Comparison of ENCODE assay signal across 21 mouse cellular contexts in the genomic region with DNA sequence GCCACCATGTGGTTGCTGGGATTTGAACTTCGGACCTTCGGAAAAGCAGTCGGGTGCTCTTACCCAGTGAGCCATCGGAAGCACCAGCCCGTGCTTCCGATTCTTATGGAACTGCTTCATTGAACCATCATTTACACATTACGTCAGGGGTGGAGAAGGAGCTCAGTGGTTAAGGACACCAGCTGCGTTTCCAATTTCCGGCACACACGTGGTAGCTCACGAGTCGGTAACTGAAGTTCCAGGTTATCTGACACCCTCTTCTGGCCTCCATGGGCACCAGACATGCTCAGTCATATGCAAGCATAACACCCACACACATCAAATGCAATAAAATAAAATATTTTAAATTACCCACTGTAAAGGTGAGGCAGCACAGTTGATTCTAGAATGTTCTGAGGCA. TPM values are rescaled to one million over a fixed set of nuclear protein-coding genes. Genes with fewer than 3 reads are reported as not detected.
DNase-seq lines count a peak whose midpoint lies in the region; ATAC-seq and TF ChIP-seq lines count a peak whose summit lies in the region.
"Had no signal": no experiment of that assay in that cellular context is flagged by ENCODE, and none has a peak within 500 bp of the region (broad histone marks: within the 10 kb centered on the region; RNA-seq: fewer than 3 reads in every experiment).

No protein-coding gene starts in this region.

- no peaks in the 10 kb centered on the region for H3K36me3 ChIP-seq in liver, postnatal 0 days (replicated peaks; ENCODE audit: insufficient read depth, low read length)
- H3K36me3 ChIP-seq in liver, embryonic 12.5 days, result no peaks in the 10 kb centered on the region
- no peaks in the 10 kb centered on the region for H3K36me3 ChIP-seq in kidney, adult 2 months (ENCODE audit: control insufficient read depth, insufficient read depth, low read length)
- no peaks in the 10 kb centered on the region for H3K36me3 ChIP-seq in hindbrain, embryonic 12.5 days
- H3K36me3 ChIP-seq: embryonic facial prominence, embryonic 10.5 days; embryonic facial prominence, embryonic 13.5 days; forebrain, embryonic 12.5 days; G1E; hindbrain, embryonic 10.5 days had no signal

- no peak for TF ChIP-seq EP300 in liver, postnatal 0 days (IDR thresholded peaks at IDR 0.05; ENCODE audit: low read depth)

- no peaks in the 10 kb centered on the region for H3K9me3 ChIP-seq in liver, postnatal 0 days (ENCODE audit: low read length)
- no peaks in the 10 kb centered on the region for H3K9me3 ChIP-seq in liver, embryonic 12.5 days (replicated peaks)
- no peaks in the 10 kb centered on the region for H3K9me3 ChIP-seq in hindbrain, embryonic 12.5 days (replicated peaks)
- H3K9me3 ChIP-seq: embryonic facial prominence, embryonic 10.5 days; embryonic facial prominence, embryonic 13.5 days; forebrain, embryonic 12.5 days; G1E; hindbrain, embryonic 10.5 days had no signal

- no peak overlapping the region for H3K9ac ChIP-seq in liver, postnatal 0 days (replicated peaks)
- H3K9ac ChIP-seq in liver, embryonic 12.5 days, result no peak overlapping the region
- H3K9ac ChIP-seq in hindbrain, embryonic 12.5 days, result no peak overlapping the region
- H3K9ac ChIP-seq: forebrain, embryonic 12.5 days; hindbrain, embryonic 14.5 days had no signal

- 0 out of 2 replicates have a peak overlapping the region, but pooled peaks have one; percentile 68 for H3K27ac ChIP-seq in liver, postnatal 0 days (ENCODE audit: low read depth)
- no peak overlapping the region for H3K27ac ChIP-seq in liver, embryonic 12.5 days
- peak overlapping the region; percentile 15; the same call in 1 of the 2 replicates for H3K27ac ChIP-seq in brown adipose tissue, adult 24 weeks (replicated peaks; ENCODE audit: low read depth, low read length)
- no peak overlapping the region for H3K27ac ChIP-seq in kidney, adult 2 months (ENCODE audit: insufficient read depth, low read depth, low read length)
- no peak overlapping the region for H3K27ac ChIP-seq in hindbrain, embryonic 12.5 days
- H3K27ac ChIP-seq: embryonic facial prominence, embryonic 13.5 days; forebrain, embryonic 12.5 days; hindbrain, embryonic 14.5 days had no signal

- H3K27me3 ChIP-seq in liver, postnatal 0 days (ENCODE audit: insufficient read depth, low read length), result no peaks in the 10 kb centered on the region
- no peaks in the 10 kb centered on the region for H3K27me3 ChIP-seq in liver, embryonic 12.5 days (replicated peaks)
- no peaks in the 10 kb centered on the region for H3K27me3 ChIP-seq in kidney, adult 2 months (replicated peaks; ENCODE audit: control insufficient read depth, insufficient read depth, low read length)
- no peaks in the 10 kb centered on the region for H3K27me3 ChIP-seq in hindbrain, embryonic 12.5 days
- H3K27me3 ChIP-seq: CH12.LX; embryonic facial prominence, embryonic 13.5 days; forebrain, embryonic 12.5 days; Patski had no signal

- no peak for TF ChIP-seq CTCF in liver, postnatal 0 days (IDR thresholded peaks at IDR 0.05; ENCODE audit: low read depth)
- TF ChIP-seq CTCF in kidney, adult 2 months (conservative IDR thresholded peaks at IDR 0.05; ENCODE audit: insufficient read depth, insufficient read length, low read depth, low read length), result no peak

- no peak for ATAC-seq in liver, postnatal 0 days
- ATAC-seq in liver, embryonic 12.5 days, result no peak
- no peak for ATAC-seq in hindbrain, embryonic 12.5 days (ENCODE audit: low FRiP score)

- DNase-seq in gastrocnemius, adult 18-20 months (ENCODE audit: low spot score), result peak; percentile 79
- DNase-seq in gastrocnemius, postnatal 4 days (ENCODE audit: low spot score in 2 of 2), result no peak
- DNase-seq in liver, postnatal 0 days, result no peak
- peak; percentile 94 for DNase-seq in skeletal muscle tissue, adult 2 months (ENCODE audit: low read depth, low spot score)
- no peak for DNase-seq in kidney, adult 2 months
- DNase-seq: B cell, adult 2 months; cerebellum, adult 11 months; cerebellum, adult 9-11 months; kidney, adult 18-20 months had no signal

- peaks cover 57% of the 10 kb centered on the region for H3K4me1 ChIP-seq in liver, postnatal 0 days (ENCODE audit: insufficient read depth)
- H3K4me1 ChIP-seq in liver, embryonic 12.5 days, result peaks cover 80% of the 10 kb centered on the region
- H3K4me1 ChIP-seq in brown adipose tissue, adult 24 weeks (ENCODE audit: control insufficient read depth, insufficient read depth, insufficient read length, low read length), result peaks cover 15% of the 10 kb centered on the region
- H3K4me1 ChIP-seq in kidney, adult 2 months (ENCODE audit: control insufficient read depth, insufficient read depth, low read length), result 0 out of 2 replicates have a peak, but pooled peaks cover 8% of the 10 kb centered on the region
- H3K4me1 ChIP-seq in hindbrain, embryonic 12.5 days, result peaks cover 11% of the 10 kb centered on the region

- WGBS in liver, postnatal 0 days (ENCODE audit: insufficient replicate concordance), result 78% methylated on average over 12 of the region's 12 CpGs
- WGBS in liver, embryonic 12.5 days (ENCODE audit: insufficient replicate concordance), result 84% methylated on average over 12 of the region's 12 CpGs
- 91% methylated on average over 12 of the region's 12 CpGs for WGBS in kidney, adult 2 months
- 91% methylated on average over 12 of the region's 12 CpGs for WGBS in hindbrain, embryonic 12.5 days

- no peak overlapping the region for H3K4me3 ChIP-seq in liver, postnatal 0 days (ENCODE audit: low read depth, low read length)
- no peak overlapping the region for H3K4me3 ChIP-seq in liver, embryonic 12.5 days
- no peak overlapping the region for H3K4me3 ChIP-seq in brown adipose tissue, adult 24 weeks (ENCODE audit: insufficient read depth, low read depth, low read length)
- no peak overlapping the region for H3K4me3 ChIP-seq in kidney, adult 2 months (ENCODE audit: insufficient read depth, low read depth, low read length)
- no peak overlapping the region for H3K4me3 ChIP-seq in hindbrain, embryonic 12.5 days
- H3K4me3 ChIP-seq: embryonic facial prominence, embryonic 13.5 days; erythroblast, embryonic 14.5 days; forebrain, embryonic 12.5 days; hindbrain, embryonic 10.5 days had no signal

- TF ChIP-seq POLR2A in kidney, adult 2 months (IDR thresholded peaks at IDR 0.05; ENCODE audit: low read depth, low read length), result no peak

- no peak overlapping the region for H3K4me2 ChIP-seq in liver, postnatal 0 days (ENCODE audit: low read depth, low read length)
- no peak overlapping the region for H3K4me2 ChIP-seq in liver, embryonic 12.5 days
- H3K4me2 ChIP-seq in hindbrain, embryonic 12.5 days (replicated peaks), result no peak overlapping the region
- H3K4me2 ChIP-seq: forebrain, embryonic 12.5 days had no signal

RNA-seq across cellular contexts. Expression of a gene that starts 10.2 kb away (rescaled TPM):
- total RNA-seq in gastrocnemius, adult 18-20 months (2021), result 1,000 to 10,000 TPM in 1 of 2 experiments, 100 to 1,000 TPM in 1; 975 to 1,075 TPM
- 100 to 1,000 TPM; 221 to 269 TPM for total RNA-seq in gastrocnemius, postnatal 4 days (2021)
- 22.8 and 24.4 TPM in 2 replicates for polyA plus RNA-seq in liver, postnatal 0 days (2015; fragmentation: Nextera tagmentation; extraction: Ambion mirVana)
- 5.2 and 5.6 TPM in 2 replicates for polyA plus RNA-seq in liver, embryonic 12.5 days (2016; fragmentation: Nextera tagmentation; extraction: Ambion mirVana)
- polyA plus RNA-seq in brown adipose tissue, adult 24 weeks (2012; ENCODE audit: insufficient read depth, insufficient read length, missing spikeins), result 34.5 and 46.5 TPM in 2 replicates
- polyA plus RNA-seq in kidney, adult 2 months (2012; rRNA removed), result 8.1 and 10.4 TPM in 2 replicates
- 3.3 and 5.0 TPM in 2 replicates for polyA plus RNA-seq in hindbrain, embryonic 12.5 days (2016; fragmentation: Nextera tagmentation; extraction: Ambion mirVana)
- total RNA-seq: G1E had no signal

RNA-seq across cellular contexts. Expression of a gene that starts 14.4 kb away (rescaled TPM):
- 10 to 100 TPM; 21.6 to 22.7 TPM for total RNA-seq in gastrocnemius, adult 18-20 months (2021)
- 10 to 100 TPM; 42.9 to 43.8 TPM for total RNA-seq in gastrocnemius, postnatal 4 days (2021)
- 55.6 and 62.2 TPM in 2 replicates for polyA plus RNA-seq in liver, postnatal 0 days (2015; fragmentation: Nextera tagmentation; extraction: Ambion mirVana)
- polyA plus RNA-seq in liver, embryonic 12.5 days (2016; fragmentation: Nextera tagmentation; extraction: Ambion mirVana), result 126 and 137 TPM in 2 replicates
- 36.7 and 42.7 TPM in 2 replicates for polyA plus RNA-seq in brown adipose tissue, adult 24 weeks (2012; ENCODE audit: insufficient read depth, insufficient read length, missing spikeins)
- 27.7 and 27.8 TPM in 2 replicates for polyA plus RNA-seq in kidney, adult 2 months (2012; rRNA removed)
- 100 and 124 TPM in 2 replicates for polyA plus RNA-seq in hindbrain, embryonic 12.5 days (2016; fragmentation: Nextera tagmentation; extraction: Ambion mirVana)

RNA-seq across cellular contexts. Expression of a gene that starts 41.4 kb away (rescaled TPM):
- total RNA-seq in gastrocnemius, adult 18-20 months (2021), result 10 to 100 TPM in 1 of 2 experiments, 1 to 10 TPM in 1; 7.7 to 11.0 TPM
- 10 to 100 TPM; 21.2 to 24.0 TPM for total RNA-seq in gastrocnemius, postnatal 4 days (2021)
- 1.8 and 1.9 TPM in 2 replicates for polyA plus RNA-seq in liver, postnatal 0 days (2015; fragmentation: Nextera tagmentation; extraction: Ambion mirVana)
- polyA plus RNA-seq in liver, embryonic 12.5 days (2016; fragmentation: Nextera tagmentation; extraction: Ambion mirVana), result 2.2 and 2.7 TPM in 2 replicates
- polyA plus RNA-seq in brown adipose tissue, adult 24 weeks (2012; ENCODE audit: insufficient read depth, insufficient read length, missing spikeins), result 12.9 and 13.5 TPM in 2 replicates
- 8.9 and 9.6 TPM in 2 replicates for polyA plus RNA-seq in kidney, adult 2 months (2012; rRNA removed)
- 1.5 and 2.1 TPM in 2 replicates for polyA plus RNA-seq in hindbrain, embryonic 12.5 days (2016; fragmentation: Nextera tagmentation; extraction: Ambion mirVana)

RNA-seq across cellular contexts. Expression of a gene that starts 44.7 kb away (rescaled TPM):
- 10 to 100 TPM; 44.7 to 49.5 TPM for total RNA-seq in gastrocnemius, adult 18-20 months (2021)
- total RNA-seq in gastrocnemius, postnatal 4 days (2021), result 100 to 1,000 TPM; 258 to 259 TPM
- 26.7 and 29.3 TPM in 2 replicates for polyA plus RNA-seq in liver, postnatal 0 days (2015; fragmentation: Nextera tagmentation; extraction: Ambion mirVana)
- polyA plus RNA-seq in liver, embryonic 12.5 days (2016; fragmentation: Nextera tagmentation; extraction: Ambion mirVana), result 76.6 and 81.8 TPM in 2 replicates
- polyA plus RNA-seq in brown adipose tissue, adult 24 weeks (2012; ENCODE audit: insufficient read depth, insufficient read length, missing spikeins), result 31.5 and 38.8 TPM in 2 replicates
- polyA plus RNA-seq in kidney, adult 2 months (2012; rRNA removed), result 85.3 and 90.6 TPM in 2 replicates
- 154 and 156 TPM in 2 replicates for polyA plus RNA-seq in hindbrain, embryonic 12.5 days (2016; fragmentation: Nextera tagmentation; extraction: Ambion mirVana)

RNA-seq across cellular contexts. Expression of a gene that starts 48.6 kb away (rescaled TPM):
- total RNA-seq in gastrocnemius, adult 18-20 months (2021), result under 1 TPM; 0.59 to 0.90 TPM
- total RNA-seq in gastrocnemius, postnatal 4 days (2021), result 1 to 10 TPM; 2.2 to 3.1 TPM
- 1.3 and 1.6 TPM in 2 replicates for polyA plus RNA-seq in liver, postnatal 0 days (2015; fragmentation: Nextera tagmentation; extraction: Ambion mirVana)
- polyA plus RNA-seq in liver, embryonic 12.5 days (2016; fragmentation: Nextera tagmentation; extraction: Ambion mirVana), result 1.0 and 1.2 TPM in 2 replicates
- 0.58 and 0.75 TPM in 2 replicates for polyA plus RNA-seq in brown adipose tissue, adult 24 weeks (2012; ENCODE audit: insufficient read depth, insufficient read length, missing spikeins)
- 10.7 and 12.1 TPM in 2 replicates for polyA plus RNA-seq in kidney, adult 2 months (2012; rRNA removed)
- polyA plus RNA-seq in hindbrain, embryonic 12.5 days (2016; fragmentation: Nextera tagmentation; extraction: Ambion mirVana), result 5.8 and 7.5 TPM in 2 replicates

Comparison
In these comparisons a context has a peak if more than half of its experiments do, and no peak if none do; other contexts are left out.
1. DNase-seq: peak in gastrocnemius, adult 18-20 months (single experiment) and skeletal muscle tissue, adult 2 months (single experiment); none in gastrocnemius, postnatal 4 days (0 of 2), liver, postnatal 0 days (single experiment) and kidney, adult 2 months (single experiment).
2. H3K27ac ChIP-seq: peak in liver, postnatal 0 days (single experiment) and brown adipose tissue, adult 24 weeks (single experiment); none in liver, embryonic 12.5 days (single experiment), kidney, adult 2 months (single experiment) and hindbrain, embryonic 12.5 days (single experiment).